Mouse (Mus musculus) spleen, adult 12 weeks (tissue): ENCODE data around the gene Fbxw7.
"Not testable (repeated sequence)": the region's sequence is repeated elsewhere in the genome, so short reads cannot be mapped to it uniquely, and the experiment has no call there.

Experiments used
- DNase-seq: peaks from one replicate; pipeline ENCODE4 v3.0.0; 2022; ENCODE audit warnings: low spot score

Gene Fbxw7

DNA sequence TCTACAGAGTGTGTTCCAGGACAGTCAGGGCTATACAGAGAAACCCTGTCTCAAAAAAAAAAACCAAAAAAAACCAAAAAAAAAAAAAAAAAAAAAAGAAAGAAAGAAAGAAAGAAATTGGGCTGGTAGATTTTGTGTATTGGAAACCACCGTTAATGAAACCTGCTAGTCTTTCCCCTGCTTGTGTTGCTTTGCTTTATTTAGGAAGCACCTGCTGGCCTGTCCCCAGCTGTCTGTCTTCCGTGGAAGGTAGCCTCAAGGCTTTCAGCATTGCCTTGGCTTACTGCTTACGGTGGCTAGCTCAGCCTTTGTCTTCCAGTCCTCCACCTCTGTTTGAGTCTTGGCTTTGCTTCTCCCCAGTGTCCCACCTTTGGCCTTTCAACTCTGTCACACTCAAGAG lies 11.9 kb downstream of the Fbxw7 start:
- no peak for DNase-seq

DNA sequence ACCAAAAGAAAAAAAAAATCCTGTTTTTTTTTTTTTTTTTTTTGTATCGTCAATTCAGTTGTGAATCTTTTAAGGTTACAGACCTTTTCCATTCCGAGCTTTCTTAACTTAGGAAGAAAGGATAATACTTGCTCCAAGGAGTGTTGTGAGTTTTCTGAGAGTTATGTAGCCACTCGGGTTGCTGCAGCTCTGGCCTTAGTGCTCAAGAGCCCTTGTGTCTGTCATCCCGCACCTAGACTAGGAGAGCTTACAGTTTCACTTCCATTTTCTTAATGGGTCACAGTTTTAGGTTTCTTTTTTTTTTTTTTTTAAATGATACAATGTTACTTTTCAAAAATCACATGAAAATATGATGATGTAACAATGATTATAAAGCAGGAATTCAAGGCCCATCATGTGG lies 12.5 kb downstream of the Fbxw7 start:
- DNase-seq = no peak

DNA sequence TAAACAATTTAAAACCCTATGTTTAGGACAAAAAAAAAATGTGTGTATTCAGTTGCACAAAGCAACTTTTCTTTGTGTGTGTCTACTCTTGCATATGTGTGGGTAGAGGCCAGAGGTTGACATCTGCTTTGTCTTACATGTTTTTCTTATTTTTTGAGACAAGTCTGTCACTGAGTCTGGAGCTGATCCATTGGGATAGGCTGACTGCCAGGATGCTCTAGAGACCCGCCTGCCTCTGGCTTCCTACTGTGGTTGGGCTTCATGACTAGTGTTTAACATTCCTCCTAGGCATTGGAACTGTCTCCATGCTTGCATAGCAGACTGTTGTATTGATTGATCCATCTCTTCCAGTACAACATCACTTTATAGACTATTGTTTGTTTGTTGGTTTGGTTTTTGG lies 14.3 kb downstream of the Fbxw7 start:
- no peak for DNase-seq

DNA sequence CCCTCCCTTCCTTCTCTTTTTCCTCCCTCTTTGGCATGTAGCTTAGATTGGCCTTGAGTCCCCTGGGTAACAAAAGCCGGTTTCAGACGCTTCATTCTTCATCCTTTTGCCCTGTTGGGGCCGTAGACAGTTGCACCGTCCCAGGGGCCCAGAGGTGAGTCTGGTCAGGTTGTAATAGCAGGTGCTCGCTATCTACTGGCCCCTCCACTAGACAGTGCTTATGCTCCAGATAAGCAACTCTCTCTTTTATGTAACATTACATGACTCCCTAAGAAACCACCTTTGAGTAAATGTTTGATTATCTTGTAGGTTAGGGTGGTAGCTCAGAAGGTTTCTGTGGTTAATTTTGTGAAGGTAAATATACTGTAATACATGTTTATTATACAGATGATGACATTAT lies 21.0 kb downstream of the Fbxw7 start:
- no peak for DNase-seq

DNA sequence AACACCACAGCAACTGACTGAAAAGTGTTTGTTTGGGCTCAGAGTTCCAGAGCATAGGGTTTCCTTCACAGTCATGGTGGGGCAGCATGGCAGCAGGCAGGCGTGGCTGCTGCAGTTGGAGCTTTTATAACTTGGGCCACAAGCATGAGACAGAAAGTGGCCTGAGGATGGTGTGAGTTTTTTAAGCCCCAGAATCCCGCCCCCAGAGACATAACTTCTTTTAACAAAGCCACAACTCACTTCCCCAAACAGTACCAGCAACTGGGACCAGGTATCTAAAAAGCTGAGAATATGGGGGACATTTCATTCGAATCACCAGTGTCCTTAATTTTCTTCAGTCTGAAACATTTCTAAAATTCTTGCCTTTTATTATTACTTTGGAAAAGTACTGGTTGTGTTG lies 22.9 kb downstream of the Fbxw7 start:
- DNase-seq = no peak

DNA sequence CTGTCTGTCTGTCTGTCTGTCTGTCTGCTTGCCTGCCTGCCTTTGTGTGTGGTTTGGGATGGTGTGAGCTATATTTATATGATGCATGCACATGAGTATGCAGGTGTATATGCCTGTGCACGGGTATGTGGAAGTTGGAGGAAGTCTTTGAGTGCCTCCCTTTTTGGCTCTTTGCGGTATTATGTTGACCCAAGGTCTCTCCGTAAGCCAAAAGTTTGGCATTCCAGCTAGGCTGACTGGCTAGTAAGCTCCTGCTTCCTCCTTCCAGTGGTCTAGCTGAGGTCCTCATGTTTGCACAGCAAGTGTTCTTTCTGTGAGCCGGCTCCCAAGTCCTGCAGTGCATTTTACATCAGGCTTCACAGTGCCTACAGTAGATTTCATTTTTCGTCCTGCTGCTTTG lies 24.4 kb downstream of the Fbxw7 start:
- no peak for DNase-seq

DNA sequence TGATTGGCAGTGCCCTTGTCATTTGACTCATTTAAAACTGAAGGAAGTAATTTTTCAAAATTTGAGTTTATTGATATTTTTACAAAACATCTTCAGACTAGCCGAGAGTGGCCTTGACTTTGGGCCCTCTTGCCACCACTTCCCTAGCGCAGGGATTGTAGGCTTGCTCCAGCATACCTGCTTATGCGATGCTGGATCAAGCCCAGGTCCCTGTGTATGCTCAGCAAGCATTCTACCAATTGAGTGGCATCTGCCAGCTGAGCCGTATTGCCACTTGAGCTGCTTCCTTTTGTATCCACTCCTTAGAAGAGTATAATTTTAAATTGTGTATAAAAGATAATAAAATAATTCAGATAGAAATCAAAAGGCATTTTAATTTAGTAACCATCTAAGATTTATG lies 26.2 kb downstream of the Fbxw7 start:
- no peak for DNase-seq

DNA sequence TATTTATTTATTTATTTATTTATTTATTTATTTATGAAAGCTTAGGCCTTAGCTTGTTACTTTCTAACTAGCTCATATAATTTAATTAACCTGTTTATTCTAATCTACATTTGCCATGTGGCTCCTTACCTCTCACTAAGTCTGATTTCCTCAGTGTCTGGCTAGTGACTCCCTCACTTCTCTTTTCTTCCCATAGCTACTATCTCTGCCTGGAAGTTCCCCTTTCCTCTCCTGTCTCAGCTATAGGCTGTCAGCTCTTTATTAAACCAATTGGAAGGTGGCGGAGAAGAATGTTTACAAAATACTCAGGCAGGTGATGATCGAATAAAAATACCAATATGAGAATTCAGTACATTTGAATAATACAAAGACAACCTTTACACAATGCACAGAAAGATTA lies 27.7 kb downstream of the Fbxw7 start:
- DNase-seq = no peak

DNA sequence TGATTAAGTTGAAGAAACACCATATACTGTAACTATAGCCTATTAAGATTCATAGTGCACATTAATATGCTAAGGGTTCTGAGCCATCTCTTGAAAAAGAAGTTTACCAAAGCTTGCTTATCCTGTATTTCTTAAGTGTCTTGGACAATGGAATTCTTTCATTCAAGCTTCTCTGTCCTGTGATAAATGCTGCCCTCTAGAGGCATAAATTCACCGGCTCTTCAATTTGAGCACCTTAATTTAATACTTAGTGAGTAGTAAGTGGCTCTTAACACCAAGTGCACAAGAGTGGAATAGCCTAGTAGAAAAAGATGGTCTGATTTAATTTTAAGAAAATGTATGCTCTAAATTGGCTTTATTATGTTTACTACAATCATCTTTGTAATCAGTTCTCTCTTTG lies 28.5 kb downstream of the Fbxw7 start:
- DNase-seq = no peak

DNA sequence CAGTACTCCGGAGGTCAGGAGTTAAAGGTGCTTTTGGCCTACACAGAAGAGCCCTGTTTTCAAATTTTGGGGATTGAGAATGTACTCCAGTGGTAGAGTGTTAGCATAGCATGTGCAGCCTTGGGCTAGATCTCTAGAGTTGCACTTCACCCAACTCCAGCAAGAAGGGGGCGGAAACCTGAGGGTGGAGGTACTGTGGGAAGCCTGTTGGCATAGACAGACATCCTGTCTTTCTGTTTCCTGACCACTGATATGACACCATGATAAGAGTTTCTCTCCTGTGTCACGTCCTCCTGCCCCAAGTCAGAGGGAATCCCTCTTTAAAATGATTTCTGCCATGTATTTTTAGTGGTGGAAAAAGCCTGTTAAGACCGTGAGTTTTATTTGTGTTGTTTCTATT lies 33.7 kb downstream of the Fbxw7 start:
- no peak for DNase-seq

DNA sequence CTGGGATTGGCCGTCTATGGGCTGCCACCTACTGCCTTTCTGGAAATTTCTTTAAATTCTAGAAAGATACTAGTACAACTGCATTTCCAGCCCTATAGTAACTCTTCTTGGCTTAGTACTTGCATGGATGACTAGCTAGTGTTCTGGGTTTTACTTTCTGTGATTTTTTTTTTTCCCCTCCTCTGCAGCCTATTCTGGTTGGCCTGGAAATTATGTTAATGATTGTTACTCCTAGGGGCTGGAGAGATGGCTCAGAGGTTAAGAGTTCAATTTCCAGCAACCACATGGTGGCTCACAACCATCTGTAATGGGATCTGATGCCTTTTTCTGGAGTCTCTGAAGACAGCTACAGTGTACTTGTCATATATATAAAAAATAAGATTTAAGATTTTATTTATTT lies 35.4 kb downstream of the Fbxw7 start:
- no peak for DNase-seq

DNA sequence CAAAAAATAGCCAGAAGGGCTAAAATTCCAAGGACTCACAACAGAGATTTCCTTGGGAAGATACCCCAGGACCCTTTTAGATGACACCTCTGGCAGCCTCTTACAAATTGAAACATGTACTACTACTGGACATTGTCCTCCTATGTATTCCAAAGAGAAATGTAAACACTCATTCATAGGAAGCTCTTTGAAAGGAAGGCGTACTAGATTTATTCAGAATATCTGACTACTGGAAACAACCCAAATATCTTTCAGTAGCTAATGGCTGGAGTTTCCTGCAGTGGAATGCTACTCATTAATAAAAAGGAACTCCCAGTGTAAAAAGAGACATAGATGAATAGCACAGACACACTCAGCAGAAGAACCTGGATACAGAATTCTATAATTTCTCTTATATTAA lies 36.7 kb downstream of the Fbxw7 start:
- DNase-seq = no peak

DNA sequence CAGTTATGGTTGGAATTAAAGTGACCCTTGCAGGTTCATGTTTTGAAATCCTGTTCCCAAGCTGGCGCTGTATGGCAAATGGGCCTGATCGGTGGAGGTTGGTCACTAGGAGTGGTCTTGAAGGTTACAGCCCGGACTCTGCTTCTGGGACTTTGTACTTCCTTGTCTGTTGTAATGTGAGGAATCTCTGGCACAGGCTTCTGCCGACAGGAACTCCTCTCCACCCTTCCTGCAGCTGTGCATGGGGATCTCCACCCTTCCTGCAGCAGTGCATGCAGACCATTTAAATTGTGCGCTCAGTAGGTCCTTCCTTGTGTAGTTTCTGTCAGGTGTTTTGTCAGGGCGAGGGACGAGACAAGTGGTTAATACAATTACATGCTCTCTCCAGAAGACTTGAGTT lies 37.8 kb downstream of the Fbxw7 start:
- no peak for DNase-seq

DNA sequence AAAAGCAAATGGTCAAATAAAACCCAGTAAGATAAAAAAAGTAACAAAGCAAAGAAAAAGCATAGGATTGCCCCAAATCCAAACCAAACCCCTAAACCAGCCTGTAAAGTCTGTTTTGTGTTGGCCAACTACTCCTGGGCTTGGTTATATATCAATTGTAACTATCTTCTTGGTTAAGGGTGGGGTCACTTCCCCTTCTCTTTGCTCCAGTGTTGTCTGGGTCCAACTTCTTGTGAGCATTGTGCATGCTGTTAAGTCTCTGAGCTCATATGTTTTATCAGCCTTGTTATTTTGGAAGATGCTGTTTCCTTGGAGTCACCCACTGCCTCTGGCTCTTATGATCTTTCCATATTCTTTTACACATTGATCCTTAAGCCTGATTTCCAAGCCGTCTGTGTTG lies 39.4 kb downstream of the Fbxw7 start:
- DNase-seq = no peak

DNA sequence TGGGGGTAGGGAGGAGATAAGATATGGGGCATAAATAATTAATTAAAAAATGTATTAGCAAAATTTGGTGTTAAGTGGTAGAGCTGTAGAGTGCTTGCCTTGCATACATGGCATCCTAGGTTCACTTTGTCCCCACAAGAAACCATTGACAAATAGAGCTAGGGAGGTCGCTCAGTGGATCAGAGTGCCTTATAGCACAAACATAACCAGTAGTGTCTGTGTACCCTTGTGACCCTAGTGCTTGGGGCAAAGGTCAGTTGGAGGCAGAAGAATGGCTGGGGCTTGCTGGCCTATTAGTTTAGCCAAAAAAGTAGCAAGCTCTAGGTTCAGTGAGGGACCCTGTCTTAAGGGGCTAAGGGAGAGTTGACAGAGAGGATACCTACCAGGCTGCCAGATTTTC lies 45.6 kb downstream of the Fbxw7 start:
- no peak for DNase-seq

DNA sequence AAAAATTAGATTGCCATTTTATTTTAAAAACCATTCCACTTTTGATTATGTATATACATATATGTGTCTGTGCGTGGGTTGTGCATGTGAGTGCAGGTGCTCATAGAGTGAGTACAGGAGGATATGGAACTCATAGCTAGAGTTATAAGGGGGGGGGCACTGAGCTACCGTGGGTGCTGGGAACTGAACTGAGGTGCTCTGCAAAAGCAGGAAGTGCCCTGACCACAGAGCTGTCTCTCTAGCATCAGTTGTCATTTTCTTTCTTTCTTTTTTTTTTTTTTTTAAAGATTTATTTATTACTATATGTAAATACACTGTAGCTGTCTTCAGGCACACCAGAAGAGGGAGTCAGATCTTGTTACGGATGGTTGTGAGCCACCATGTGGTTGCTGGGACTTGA lies 46.7 kb downstream of the Fbxw7 start:
- not testable (repeated sequence) for DNase-seq

DNA sequence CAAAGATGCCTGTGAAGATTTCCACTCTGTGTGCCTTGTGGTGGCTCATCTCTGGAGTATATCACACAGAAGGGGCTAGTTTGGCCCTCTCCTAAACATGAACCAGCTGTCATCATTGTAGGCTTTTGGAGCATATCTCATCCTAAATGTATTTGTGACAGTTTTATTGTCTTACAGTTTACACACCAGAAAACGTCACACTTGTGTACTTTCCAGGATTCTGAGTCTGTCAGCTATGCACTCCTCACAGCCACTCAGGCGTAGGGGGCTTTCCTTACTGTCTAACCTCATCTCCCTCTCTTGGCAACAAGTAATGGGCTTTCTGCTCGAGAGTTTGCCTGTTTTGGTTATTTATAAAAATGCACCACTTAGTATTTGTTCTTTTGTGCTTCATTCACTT lies 50.6 kb downstream of the Fbxw7 start:
- DNase-seq = no peak

DNA sequence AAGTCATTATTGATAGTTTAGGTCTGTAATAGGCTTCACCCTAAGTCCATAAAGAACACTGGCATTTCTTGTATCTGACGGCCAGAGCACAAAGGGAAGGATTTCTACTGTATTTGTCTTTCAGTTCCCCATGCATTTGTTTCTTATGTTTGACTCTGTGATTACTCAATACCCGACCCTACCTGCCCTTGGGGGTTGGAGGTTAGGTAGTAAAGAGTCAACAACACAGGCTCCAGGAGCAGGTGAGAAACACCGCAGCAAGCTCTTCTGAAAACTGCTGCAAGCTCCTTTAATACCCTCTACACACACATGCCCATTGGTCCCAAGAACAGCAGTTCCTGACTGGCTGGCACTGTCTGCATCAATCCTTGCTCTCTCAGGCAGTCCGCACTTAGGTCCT lies 51.8 kb downstream of the Fbxw7 start:
- no peak for DNase-seq

DNA sequence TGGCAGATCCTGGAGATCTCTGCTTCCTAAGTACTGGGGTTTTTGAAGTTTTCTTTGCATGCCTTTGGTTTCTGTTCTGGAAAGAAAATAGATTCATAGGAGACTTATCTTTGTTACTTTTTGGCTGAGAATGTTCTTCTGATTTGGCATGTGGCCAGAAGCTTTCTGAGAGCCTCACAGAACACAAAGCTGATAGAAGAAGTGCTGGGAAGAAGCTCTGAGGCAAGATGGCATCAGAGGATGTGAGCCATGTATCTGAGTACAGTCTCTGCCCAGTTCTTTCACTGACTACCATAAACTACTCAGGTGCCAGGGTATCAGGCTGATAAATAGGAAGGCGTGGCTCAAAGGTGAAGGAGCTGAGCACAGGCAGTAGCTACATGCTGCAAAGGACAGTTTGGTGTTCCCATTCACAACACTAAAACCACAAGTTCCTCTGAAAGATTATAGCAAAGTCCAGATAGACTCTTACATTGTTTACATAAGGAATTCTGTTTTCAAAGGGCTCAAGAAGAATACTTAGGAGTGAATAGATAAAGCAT lies 52.4 kb downstream of the Fbxw7 start:
- no peak for DNase-seq

DNA sequence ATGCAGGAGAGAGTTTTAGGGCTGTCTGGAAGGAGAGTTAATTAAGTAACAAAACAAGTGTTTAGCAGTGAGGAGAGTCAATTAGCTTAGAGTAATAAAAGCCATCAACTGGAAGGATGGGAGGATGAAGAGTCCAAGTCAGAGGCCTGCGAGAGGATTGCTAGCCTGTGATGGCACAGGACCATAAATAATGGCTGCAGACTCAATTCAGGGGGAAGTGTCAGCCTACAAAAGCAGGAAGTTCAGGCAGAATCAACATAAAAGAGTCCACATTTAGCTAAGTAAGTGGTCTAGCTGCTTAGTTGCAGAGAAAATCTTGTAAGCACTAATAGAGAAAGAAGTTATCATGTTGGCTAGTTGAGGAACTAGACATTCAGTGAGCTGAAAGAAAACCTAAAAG lies 52.9 kb downstream of the Fbxw7 start:
- DNase-seq = no peak

DNA sequence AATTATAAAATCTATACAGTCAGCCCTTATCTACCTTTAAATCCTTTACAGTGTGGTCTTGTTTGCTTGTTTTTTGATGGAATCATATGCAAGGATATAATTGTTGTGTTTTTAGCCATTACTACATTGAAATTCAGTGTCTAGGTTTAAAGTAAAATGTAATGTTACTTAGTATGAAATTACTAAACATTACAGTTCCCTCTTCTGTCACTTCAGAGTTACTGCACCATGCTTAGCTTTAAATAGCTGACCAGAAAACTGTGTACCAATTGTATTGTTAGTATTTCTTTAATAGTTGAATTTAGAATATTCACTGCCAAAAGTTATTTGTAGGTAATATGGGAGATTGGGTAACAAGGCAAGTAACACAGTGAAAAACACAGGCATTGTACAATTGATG lies 55.1 kb downstream of the Fbxw7 start:
- no peak for DNase-seq

DNA sequence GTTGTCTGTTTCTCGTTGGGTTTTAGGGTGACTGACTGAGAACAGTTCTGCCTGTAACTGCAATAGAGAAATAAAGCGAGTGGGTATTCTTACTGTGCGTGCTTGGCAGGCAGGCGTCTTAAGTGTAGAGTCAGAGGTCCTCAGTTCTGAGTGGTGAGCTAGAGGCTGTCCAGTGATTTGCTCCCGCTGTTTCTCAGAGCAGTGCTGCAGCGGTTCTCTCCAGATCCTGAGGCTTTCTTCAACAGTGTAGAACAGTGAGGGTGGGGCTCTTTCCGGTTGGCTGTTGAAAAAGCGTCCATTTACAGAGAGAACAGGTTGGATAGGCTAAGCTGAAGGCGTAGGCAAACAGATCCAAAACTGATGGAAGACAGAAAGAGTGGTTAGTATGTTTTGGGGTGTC lies 60.2 kb downstream of the Fbxw7 start:
- no peak for DNase-seq

DNA sequence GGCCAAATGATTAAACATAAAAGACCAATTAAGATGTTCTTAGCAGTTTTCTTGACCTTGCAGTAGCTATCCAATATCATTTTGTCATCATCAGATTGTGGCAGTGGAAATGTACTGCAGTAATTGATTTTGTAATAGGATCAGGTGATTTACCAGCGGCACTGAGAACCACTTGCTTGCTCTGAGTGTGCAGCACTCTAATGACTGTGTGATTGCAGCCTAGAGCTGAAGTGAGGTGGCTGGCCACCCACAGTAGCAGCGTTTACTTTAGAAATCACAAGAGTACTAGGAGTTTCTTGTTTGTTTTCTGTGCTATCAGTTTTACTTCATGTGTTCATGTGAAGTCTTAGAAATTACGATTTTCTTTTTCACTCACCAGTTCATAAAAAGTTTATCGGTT lies 61.1 kb downstream of the Fbxw7 start:
- no peak for DNase-seq

DNA sequence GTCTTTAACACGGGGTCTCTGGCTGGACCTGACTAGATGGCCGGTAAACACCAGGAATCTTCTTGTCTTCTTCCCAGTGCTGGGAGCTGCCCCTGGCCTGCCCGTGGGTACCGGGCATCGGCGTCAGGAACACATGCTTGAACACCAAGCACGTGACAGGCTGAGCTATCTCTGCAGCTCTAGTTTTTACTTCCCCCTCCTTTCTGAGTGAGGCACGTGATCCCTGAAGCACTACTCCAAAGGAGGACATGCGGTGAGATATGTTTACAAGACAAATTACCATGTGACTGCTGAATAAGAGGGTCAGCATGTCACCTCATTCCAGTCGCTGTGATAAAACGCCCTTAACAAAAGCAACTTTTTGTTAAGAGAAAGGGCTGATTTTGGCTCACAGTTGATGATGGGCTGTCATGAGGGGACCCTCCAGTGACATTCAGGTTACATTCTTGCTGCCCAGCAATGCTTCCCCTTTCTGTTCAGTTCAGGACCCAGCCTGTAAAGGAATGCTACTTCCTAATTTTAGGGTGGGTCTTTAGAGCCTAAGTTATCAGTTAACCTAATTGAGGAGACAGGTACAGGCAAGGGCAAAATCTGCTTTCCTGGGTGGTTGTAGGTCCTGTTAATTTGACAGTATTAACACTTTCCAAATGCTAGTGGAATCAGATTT lies 68.9 kb downstream of the Fbxw7 start:
- no peak for DNase-seq

DNA sequence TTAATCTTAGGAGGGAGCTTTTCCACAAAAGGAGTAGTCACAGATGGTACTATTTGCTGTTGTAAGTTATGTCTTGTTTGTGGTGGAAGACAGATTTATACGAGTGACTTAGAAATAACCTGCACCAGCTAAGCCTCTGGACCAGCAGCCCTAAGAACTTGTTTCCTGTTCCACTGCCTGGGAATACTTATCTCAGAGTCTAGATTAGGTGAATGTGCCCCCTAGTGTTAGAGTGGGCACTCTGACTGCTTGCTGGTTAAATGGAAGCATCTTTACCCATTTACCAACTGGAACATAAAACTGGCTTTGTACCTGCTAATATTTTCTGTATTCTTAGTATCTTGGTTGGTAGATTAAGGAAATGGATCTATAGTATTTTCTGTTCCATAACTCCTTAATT lies 74.6 kb downstream of the Fbxw7 start:
- DNase-seq = no peak
